Mouse (Mus musculus) forebrain, postnatal 0 days (tissue): ENCODE data around the gene Pde4dip. TPM values are rescaled to one million over a fixed set of nuclear protein-coding genes. Genes with fewer than 3 reads are reported as not detected.

Experiments used
- ATAC-seq: fragments of 200-750 bp; cut with Nextera tagmentation; 2 replicates; pipeline ENCODE4 v1.8.0; 2017; ENCODE audit warnings: mild to moderate bottlenecking, moderate library complexity
- DNase-seq: peaks from one replicate; pipeline ENCODE4 v3.0.0-alpha.2; 2015
- H3K27ac ChIP-seq: fragments of 300-500 bp; sonication (generic); 2 replicates; pipeline ENCODE4 v1.5.1; 2014; ENCODE audit warnings: low read depth, mild to moderate bottlenecking, antibody characterized with exemption, low read length, moderate library complexity, mixed read lengths
- H3K27me3 ChIP-seq: fragments of 300-500 bp; sonication (generic); 2 replicates; pipeline ENCODE4 v1.6.1; 2014; ENCODE audit warnings: mild to moderate bottlenecking, low read length, mixed read lengths; ENCODE audit not compliant: insufficient read depth
- H3K36me3 ChIP-seq: fragments of 300-500 bp; sonication (generic); 2 replicates; pipeline ENCODE4 v1.6.1; 2014; ENCODE audit warnings: mild to moderate bottlenecking, moderate library complexity; ENCODE audit not compliant: insufficient read depth
- H3K4me1 ChIP-seq: fragments of 300-500 bp; sonication (generic); 2 replicates; pipeline ENCODE4 v1.6.1; 2014; ENCODE audit warnings: antibody characterized with exemption; ENCODE audit not compliant: insufficient read depth
- H3K4me2 ChIP-seq: fragments of 300-500 bp; sonication (generic); 2 replicates; pipeline ENCODE4 v1.6.1; 2014; ENCODE audit warnings: low read depth, mild to moderate bottlenecking, moderate library complexity
- H3K4me3 ChIP-seq: fragments of 300-500 bp; sonication (generic); 2 replicates; pipeline ENCODE4 v1.5.1; 2014; ENCODE audit warnings: low read depth, low read length, mixed read lengths
- H3K9ac ChIP-seq: fragments of 300-500 bp; sonication (generic); 2 replicates; pipeline ENCODE4 v1.6.1; 2014; ENCODE audit warnings: mild to moderate bottlenecking
- H3K9me3 ChIP-seq: fragments of 300-500 bp; sonication (generic); 2 replicates; pipeline ENCODE4 v1.6.1; 2016; ENCODE audit warnings: low read length
- CTCF ChIP-seq: sonication (generic); IDR thresholded peaks from 2 replicates; pipeline ENCODE4 v1.5.1; 2016; ENCODE audit warnings: antibody characterized with exemption, control low read depth, low read depth
- WGBS: fragments of 180-500 bp; shearing (Covaris S2); extraction: QIAGEN DNeasy Blood & Tissue Kit; methylation state at CpG from one replicate; pipeline ENCODE4 v1.1.7; 2014; 5-methylcytosine and 5-hydroxymethylcytosine counted together
- polyA plus RNA-seq: library from polyadenylated mRNA; unstranded; fragments of >200 nt; fragmentation: Nextera tagmentation; extraction: Ambion mirVana; gene quantifications from 2 replicates; pipeline ENCODE4 v1.2.1, GENCODE M21; 2015
- total RNA-seq: library from RNA; depleted of rRNA; stranded (reverse); fragments of >200 nt; gene quantifications from 2 replicates; pipeline ENCODE4 v1.2.3, GENCODE M21; 2014

The Pde4dip gene
- total and polyA plus RNA-seq, 2 experiments from 2014 or later: 53.1 to 118 TPM

- no peaks in the 10 kb centered on the region for H3K4me1 ChIP-seq
- no peaks in the 10 kb centered on the region for H3K9me3 ChIP-seq
- H3K27ac ChIP-seq: no peak overlapping the region
- H3K27me3 ChIP-seq: no peaks in the 10 kb centered on the region
- H3K36me3 ChIP-seq: peaks cover 72% of the 10 kb centered on the region
- WGBS: 85% methylated on average over 8 of the region's 8 CpGs
- no peak overlapping the region for H3K4me3 ChIP-seq
- TF ChIP-seq CTCF: no peak
- DNase-seq (no peak), ATAC-seq (no peak)
- no peak overlapping the region for H3K4me2 ChIP-seq
- no peak overlapping the region for H3K9ac ChIP-seq
Measured at GRCm38 (mm10) chr3:97666154-97666553, 222.4 kb downstream of the Pde4dip start.

GRCm38 (mm10) chr3:97665525-97665924 is 223.0 kb downstream of the Pde4dip start:
- no peak for TF ChIP-seq CTCF
- 90% methylated on average over 9 of the region's 9 CpGs for WGBS
- Histone ChIP-seq H3K9ac (no peak overlapping the region), H3K4me1 (no peaks in the 10 kb centered on the region), H3K27ac (no peak overlapping the region), H3K27me3 (no peaks in the 10 kb centered on the region), H3K4me2 (no peak overlapping the region), H3K9me3 (no peaks in the 10 kb centered on the region), H3K36me3 (peaks cover 69% of the 10 kb centered on the region), H3K4me3 (no peak overlapping the region)
- no peak for DNase-seq
- no peak for ATAC-seq

GRCm38 (mm10) chr3:97661206-97661605 is 227.3 kb downstream of the Pde4dip start:
- no peak overlapping the region for H3K4me3 ChIP-seq
- H3K4me1 ChIP-seq: peaks cover 8% of the 10 kb centered on the region; the same call in 1 of the 2 replicates
- 68% methylated on average over 8 of the region's 8 CpGs for WGBS
- ATAC-seq (no peak), DNase-seq (no peak)
- H3K9me3 ChIP-seq: no peaks in the 10 kb centered on the region
- no peak for TF ChIP-seq CTCF
- H3K4me2 ChIP-seq: no peak overlapping the region
- H3K27ac ChIP-seq: no peak overlapping the region
- H3K27me3 ChIP-seq: no peaks in the 10 kb centered on the region
- peaks cover 32% of the 10 kb centered on the region for H3K36me3 ChIP-seq
- H3K9ac ChIP-seq: no peak overlapping the region

- H3K27ac ChIP-seq: no peak overlapping the region
- DNase-seq (no peak), ATAC-seq (no peak)
- WGBS: 93% methylated on average over 7 of the region's 7 CpGs
- peak overlapping the region; percentile 66; the same call in 1 of the 2 replicates for H3K4me2 ChIP-seq
- H3K4me3 ChIP-seq: 0 out of 2 replicates have a peak overlapping the region, but pooled peaks have one; percentile 89
- no peaks in the 10 kb centered on the region for H3K9me3 ChIP-seq
- H3K36me3 ChIP-seq: peaks cover 25% of the 10 kb centered on the region
- no peaks in the 10 kb centered on the region for H3K27me3 ChIP-seq
- H3K4me1 ChIP-seq: peaks cover 8% of the 10 kb centered on the region; the same call in 1 of the 2 replicates
- no peak for TF ChIP-seq CTCF
- H3K9ac ChIP-seq: no peak overlapping the region
Measured at GRCm38 (mm10) chr3:97659746-97660145, 228.8 kb downstream of the Pde4dip start.

- H3K4me1 ChIP-seq: peaks cover 8% of the 10 kb centered on the region; the same call in 1 of the 2 replicates
- no peak for TF ChIP-seq CTCF
- ATAC-seq: peak; percentile 78
- H3K27ac ChIP-seq: peak overlapping the region; percentile 67
- H3K9ac ChIP-seq: peak overlapping the region; percentile 65
- H3K27me3 ChIP-seq: no peaks in the 10 kb centered on the region
- peak; percentile 48 for DNase-seq
- no peaks in the 10 kb centered on the region for H3K9me3 ChIP-seq
- H3K4me2 ChIP-seq: peak overlapping the region; percentile 66
- peak overlapping the region; percentile 89 for H3K4me3 ChIP-seq
- under 1% methylated on average over 49 of the region's 50 CpGs for WGBS
- peaks cover 14% of the 10 kb centered on the region for H3K36me3 ChIP-seq
Measured at GRCm38 (mm10) chr3:97658426-97659193, 229.9 kb downstream of the Pde4dip start.

- no peak for TF ChIP-seq CTCF
- no peaks in the 10 kb centered on the region for H3K9me3 ChIP-seq
- ATAC-seq: peak; percentile 96
- H3K36me3 ChIP-seq: peaks cover 7% of the 10 kb centered on the region
- H3K27me3 ChIP-seq: no peaks in the 10 kb centered on the region
- peak within 1 kb of the TSS; percentile 65 for H3K9ac ChIP-seq
- H3K27ac ChIP-seq: peak within 1 kb of the TSS; percentile 67
- peak within 1 kb of the TSS; percentile 66 for H3K4me2 ChIP-seq
- peak; percentile 98 for DNase-seq
- H3K4me3 ChIP-seq: peak within 1 kb of the TSS; percentile 89
- 2% methylated on average over 46 of the region's 51 CpGs for WGBS
- H3K4me1 ChIP-seq: peaks cover 8% of the 10 kb centered on the region; the same call in 1 of the 2 replicates
Measured at GRCm38 (mm10) chr3:97657655-97658411, 230.7 kb downstream of the Pde4dip start, which contains the start of gene Prkab2. Gene Prkab2 (plus strand): TSS chr3:97658193.
